Mouse (Mus musculus) liver, adult (tissue): ENCODE measurements around the gene Esrrb.

Experiments used
- GATA4 ChIP-seq: IDR thresholded peaks from 2 replicates; pipeline ENCODE4 v1.6.1; 2014; ENCODE audit warnings: mild to moderate bottlenecking, low read length; ENCODE audit not compliant: insufficient replicate concordance

The Esrrb gene

DNA sequence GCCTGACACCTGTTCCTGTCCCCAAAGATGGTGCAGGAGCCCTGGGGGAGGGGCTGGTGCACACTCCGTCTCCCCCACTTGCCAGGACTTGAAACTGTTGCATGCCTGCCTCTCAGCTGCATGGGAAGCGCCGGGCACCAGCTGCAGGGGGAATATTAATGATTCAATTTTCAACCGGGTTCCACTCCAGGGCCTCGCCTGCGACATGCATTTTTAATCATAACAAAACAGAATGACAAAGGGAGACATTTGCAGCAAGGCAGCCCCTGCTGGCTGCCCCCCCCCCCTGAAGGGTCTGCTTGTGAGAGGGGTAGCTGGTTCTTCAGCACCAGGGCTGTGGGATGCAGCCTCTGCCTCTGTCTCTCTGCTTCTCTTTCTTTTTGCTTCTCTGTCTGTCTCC lies 22.9 kb downstream of the Esrrb start:
- TF ChIP-seq GATA4: no peak

DNA sequence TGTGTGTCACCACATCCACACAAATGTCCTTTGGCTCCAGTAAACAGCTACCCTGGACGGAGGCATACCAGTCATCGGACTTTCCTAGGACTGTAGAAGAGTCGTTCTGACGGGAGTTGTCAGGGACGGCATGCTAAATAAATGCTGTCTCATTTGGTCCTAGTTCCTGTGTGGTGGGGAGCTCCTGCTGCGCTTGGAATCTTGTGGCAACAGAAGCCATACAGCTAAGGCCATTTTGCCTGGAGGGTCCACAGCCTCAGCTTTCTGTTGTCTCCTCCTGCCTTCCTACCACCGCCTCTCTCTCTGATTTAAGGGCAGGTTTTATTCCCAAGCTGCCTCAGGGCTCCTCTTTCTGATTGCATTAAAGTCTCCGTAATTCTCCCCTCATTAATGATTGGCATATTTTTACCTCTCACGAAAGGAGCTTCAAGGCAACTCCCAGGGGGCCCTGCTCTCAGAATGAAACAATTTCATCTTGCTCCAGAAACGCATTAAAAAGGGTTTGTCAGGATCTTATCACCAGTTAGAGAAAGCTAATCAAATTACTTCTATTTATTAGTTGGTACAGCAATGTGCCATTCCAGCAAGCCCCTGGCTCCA lies 26.9 kb downstream of the Esrrb start:
- no peak for TF ChIP-seq GATA4

DNA sequence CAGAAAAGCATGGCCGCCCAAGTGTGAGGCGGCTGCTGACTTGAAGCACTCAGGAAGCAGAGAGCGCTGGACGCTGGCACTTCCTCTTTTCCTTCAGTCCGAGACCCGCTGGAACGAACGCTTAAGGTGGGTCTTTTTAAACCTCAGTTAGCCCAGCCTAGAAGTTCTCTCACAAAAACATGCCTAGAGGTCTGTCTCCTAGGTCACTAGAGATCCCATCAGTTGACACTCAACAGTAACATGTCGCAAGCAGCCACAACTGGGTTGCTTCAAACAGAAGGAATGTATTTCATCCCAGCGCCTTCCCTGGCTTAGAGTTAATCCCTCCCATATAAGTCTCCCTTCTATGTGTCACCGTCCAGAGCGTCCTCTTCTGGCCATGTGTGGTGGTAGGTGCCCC lies 33.9 kb downstream of the Esrrb start:
- TF ChIP-seq GATA4: no peak

DNA sequence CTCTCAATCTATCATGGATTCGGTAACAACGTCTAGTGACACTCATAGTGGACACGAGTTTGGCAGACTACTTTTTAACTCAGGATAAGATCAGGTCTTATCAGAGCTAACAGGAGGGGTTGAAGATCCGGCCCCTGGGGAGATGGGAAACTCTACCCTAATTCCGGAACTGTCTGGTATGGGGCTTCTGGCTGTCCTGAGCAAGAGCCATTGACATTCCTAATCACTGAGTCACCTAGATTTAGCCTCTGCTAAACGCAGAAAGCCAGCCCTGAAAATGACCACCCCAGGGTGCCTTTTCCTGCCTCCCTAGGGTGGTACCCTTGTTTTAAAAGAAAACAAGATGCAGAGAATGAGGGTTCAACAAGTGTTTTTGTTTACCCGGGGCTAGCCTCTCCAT lies 34.4 kb downstream of the Esrrb start:
- no peak for TF ChIP-seq GATA4

DNA sequence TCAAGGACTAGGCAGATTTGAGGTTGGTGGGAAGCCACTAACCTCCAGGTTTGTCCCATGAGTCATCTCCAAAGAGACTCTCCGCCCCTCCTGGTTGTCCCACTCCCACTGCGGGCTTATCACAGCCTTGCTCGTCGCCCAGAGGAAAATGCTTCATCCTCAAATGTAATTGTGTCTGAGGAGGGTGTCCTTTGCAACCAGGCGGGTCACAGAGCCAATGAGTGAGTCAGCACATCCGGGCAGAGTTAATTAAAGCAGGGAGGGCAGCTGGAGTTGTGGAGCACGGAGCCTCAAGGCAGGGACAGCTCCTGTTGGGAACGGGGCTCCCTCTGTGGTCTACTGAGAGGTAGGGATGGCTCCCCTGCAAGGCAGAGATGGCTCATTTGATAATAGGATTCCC lies 37.8 kb downstream of the Esrrb start:
- TF ChIP-seq GATA4: no peak

GRCm38 (mm10) chr12:86402718-86403117 lies 41.8 kb downstream of the Esrrb start:
- TF ChIP-seq GATA4: no peak

GRCm38 (mm10) chr12:86421490-86421904 lies 60.6 kb downstream of the Esrrb start:
- TF ChIP-seq GATA4: peak; percentile 19; the same call in 1 of the 2 replicates

DNA sequence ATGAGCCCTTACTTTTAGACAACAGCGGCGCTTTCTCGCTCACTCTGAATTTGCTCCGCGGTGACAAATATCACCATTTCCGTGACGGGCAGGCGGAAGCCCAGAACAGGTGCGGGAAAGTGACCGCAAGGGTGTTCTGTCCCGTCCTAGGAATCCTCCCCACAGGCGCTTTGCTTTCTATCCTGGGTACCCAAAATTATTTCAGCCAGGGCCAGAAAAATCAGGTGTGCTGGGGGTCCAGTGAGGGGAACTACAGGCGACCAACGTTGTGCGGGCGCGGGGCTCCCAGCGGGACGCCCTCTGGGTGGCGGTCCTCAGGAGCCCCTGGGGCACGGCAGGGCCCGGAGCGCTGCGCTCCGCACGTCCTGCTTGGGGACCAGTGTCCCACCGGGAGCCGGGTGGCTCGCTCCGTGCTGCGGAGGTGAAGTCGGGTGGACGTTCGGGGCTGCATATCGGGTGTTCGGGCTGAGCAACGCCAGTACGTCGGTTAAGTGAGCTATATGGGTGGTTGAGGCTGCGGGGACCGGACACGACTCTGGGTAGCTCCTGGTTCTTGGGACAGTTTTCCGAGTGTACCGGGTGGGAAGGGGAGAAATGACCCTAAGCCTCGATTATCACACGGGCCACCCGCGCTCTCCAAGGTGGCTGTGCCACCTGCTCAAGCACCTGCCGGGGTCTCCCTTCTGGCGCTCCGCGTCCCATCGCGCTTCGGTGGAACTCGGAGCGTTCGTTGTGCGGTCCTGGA lies 61.4 kb downstream of the Esrrb start:
- no peak for TF ChIP-seq GATA4

DNA sequence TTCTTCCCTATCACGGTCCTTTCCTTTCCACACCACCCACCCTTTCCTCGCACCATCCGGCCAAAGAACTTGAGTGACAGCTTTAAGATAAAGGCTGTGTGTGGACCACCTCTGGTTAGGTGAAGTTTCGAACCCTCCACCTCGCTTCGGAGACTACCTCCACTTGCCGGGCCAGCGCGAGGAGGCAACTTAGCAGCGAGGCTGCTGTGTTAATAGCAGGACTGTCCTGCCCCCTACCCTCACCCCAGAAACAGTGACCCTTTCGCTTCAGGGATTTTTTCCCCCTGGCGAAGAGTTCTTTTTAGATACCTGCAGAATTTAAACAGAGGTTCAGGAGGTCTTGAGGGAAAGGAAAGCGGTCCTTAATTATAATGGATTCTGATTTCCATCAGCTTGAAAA lies 62.2 kb downstream of the Esrrb start:
- no peak for TF ChIP-seq GATA4

- TF ChIP-seq GATA4: no peak
These were observed 66.7 kb downstream of the Esrrb start for GRCm38 (mm10) chr12:86427585-86427984.

GRCm38 (mm10) chr12:86431671-86432070 lies 70.8 kb downstream of the Esrrb start:
- no peak for TF ChIP-seq GATA4

GRCm38 (mm10) chr12:86433371-86433821 lies 72.5 kb downstream of the Esrrb start:
- no peak for TF ChIP-seq GATA4

- no peak for TF ChIP-seq GATA4
These were observed 74.7 kb downstream of the Esrrb start for GRCm38 (mm10) chr12:86435651-86436050.

GRCm38 (mm10) chr12:86450848-86451247 lies 89.9 kb downstream of the Esrrb start:
- no peak for TF ChIP-seq GATA4

DNA sequence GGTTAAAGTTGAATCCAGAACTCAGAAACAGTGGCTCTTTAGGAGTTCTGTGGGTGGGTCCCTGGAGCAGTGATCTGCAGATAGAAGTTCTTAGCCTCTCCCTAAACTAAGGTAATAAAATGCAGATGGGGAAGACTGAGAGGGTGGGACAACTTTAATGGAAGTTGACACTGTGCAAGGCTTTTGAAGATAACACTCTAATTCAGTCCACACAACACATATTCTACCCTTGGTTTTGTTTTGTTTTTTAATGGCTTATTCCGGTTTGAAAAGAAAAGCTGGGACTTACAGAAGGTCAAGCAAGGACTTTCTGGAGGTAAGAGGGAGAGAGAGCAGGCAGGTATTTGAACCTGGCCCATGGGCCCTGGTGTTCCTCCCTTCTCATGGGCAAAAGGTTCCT lies 94.1 kb downstream of the Esrrb start:
- TF ChIP-seq GATA4: no peak

DNA sequence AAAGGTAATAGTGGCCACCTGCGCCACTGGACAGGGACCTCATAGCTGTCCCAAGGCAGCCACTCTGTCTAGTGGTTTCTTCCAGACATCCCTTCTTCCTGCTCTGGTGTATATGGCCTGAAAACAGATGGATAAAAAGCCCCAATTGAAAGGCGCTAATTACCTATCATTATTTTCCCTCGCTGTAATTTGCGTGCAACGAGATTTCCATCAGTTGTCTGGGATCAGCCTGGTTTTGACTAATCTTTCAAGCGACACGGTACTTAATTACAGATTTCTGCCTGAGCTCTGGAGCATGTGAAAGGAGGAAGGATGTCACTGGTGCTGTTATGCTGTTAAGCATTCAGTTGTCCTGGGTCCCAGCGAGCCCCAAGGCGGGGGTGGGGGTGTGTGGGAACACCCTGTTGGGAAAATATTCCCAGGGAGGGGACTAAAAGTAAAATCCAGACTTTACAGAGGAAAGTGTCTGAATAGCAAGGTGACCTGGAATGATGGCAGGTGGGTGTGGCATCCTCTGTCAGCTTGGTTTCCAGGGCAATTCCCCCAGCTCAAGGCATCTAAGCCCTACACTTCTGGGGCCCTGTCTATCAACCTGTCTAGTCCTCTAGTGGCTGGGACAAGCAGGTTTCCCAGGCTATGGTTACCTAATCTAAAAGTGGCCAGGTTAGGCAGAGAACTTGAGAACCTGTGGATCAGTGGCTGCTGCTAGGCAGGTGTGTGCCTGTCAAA lies 102.0 kb downstream of the Esrrb start:
- no peak for TF ChIP-seq GATA4
